Mouse (Mus musculus): ENCODE measurements around the gene Ctnna2.

The Ctnna2 gene

DNA sequence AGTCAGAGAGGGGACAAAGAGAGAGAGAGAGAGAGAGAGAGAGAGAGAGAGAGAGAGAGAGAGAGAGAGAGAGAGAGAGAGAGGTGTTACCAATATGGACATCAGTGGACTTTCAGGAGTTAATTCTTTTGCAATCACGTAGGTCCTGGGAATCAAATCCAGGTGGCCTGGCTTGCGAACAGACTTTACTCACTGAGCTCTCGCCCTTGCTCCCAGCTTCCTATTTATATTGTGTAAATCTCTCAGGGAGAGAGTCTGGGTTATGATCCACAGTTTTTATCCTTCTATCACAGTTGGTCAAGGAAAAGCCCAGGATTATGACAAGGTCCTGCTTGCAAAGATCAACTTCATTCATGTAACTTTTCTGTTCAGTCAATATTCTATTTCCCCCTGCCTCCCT, 714.3 kb downstream of the Ctnna2 start:
- in situ Hi-C loops (cut with MseI, MboI), result no loop called here

DNA sequence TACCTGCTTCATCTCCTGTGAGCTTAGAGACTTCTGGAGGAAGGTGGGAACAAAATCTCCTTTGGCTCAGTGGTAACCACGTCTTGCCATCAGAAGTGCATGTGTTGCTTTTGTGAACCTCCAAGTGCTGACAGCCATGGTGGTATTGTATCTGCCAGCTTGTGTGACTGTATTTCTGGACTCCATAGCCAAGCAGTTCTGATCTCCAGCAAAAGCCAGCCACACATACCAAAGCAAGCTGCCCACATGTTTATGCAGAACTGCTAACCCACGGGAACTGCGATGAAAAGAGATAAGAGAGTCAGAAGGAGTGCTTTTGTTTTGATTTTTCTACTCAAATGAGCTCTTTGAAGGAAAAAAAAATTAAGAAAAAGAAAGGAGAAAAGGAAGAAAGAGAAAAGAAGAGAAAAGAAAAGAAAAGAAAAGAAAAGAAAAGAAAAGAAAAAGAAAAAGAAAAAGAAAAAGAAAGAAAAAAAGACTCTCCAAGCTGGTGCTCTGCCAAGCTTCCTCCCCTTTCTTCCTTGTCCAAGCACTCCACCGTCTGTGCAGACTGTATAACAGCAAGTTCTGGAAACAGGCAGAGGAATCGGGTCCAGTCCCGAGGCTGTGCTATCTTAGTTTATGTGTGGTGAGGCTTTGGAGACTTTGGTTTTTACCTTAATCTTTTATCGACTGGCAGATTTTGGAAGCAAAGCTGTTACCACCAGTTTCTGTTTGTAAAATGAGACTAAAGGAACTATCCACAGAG, 722.0 kb downstream of the Ctnna2 start:
- in situ Hi-C loops (cut with MseI, MboI), result no loop called here

DNA sequence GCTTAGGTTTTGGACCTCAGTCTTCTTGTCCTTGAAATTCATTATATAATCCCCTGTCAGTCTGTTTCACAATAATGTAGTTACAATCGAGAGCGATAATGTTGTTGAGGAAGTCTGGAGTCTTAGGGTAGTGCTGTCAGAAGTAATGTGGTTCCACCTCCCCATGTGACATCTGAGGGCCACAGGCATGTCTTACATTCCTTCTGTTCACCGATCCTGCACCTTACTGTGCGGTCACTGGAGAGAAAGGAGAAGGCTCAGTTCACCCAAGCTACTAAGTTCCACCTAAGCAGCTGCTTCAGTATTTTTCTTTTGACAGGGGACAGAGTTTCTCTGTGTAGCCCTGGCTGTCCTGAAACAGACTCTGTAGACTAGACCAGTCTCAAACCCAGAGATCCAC, 723.2 kb downstream of the Ctnna2 start:
- in situ Hi-C loops (cut with MseI, MboI), result no loop called here

DNA sequence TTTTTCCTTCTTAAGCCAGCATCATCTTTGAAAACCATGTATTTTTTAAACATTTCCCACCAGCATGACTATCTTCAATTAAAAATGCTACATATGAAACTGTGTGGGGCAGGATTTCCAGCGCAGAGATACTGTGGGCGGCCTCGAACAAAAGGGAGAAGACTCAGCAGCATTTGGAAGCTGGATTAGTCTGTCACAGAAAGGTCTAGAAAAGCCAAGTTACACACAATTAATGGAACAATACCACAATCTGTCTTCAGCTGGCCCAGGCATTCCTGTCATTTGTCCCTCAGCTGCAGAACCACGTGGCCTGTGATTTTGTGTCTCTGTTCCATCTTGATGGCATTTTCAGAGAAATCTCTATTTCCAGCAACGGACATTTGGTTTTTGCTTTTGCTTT, 726.0 kb downstream of the Ctnna2 start:
- in situ Hi-C loops (cut with MseI, MboI), result no loop called here

DNA sequence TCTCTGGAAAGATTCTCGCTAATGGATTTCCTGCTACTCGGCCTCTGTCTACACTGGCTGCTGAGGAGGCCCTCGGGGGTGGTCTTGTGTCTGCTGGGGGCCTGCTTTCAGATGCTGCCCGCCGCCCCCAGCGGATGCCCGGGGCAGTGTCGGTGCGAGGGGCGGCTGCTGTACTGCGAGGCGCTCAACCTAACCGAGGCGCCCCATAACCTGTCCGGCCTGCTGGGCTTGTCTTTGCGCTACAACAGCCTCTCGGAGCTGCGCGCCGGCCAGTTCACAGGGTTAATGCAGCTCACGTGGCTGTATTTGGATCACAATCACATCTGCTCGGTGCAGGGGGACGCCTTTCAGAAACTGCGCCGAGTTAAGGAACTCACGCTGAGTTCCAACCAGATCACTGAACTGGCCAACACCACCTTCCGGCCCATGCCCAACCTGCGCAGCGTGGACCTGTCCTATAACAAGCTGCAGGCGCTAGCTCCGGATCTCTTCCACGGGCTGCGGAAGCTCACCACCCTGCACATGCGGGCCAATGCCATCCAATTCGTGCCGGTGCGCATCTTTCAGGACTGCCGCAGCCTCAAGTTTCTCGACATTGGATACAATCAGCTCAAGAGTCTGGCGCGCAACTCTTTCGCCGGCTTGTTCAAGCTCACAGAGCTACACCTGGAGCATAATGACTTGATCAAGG, 735.8 kb downstream of the Ctnna2 start:
- in situ Hi-C loops (cut with MseI, MboI), result no loop called here

DNA sequence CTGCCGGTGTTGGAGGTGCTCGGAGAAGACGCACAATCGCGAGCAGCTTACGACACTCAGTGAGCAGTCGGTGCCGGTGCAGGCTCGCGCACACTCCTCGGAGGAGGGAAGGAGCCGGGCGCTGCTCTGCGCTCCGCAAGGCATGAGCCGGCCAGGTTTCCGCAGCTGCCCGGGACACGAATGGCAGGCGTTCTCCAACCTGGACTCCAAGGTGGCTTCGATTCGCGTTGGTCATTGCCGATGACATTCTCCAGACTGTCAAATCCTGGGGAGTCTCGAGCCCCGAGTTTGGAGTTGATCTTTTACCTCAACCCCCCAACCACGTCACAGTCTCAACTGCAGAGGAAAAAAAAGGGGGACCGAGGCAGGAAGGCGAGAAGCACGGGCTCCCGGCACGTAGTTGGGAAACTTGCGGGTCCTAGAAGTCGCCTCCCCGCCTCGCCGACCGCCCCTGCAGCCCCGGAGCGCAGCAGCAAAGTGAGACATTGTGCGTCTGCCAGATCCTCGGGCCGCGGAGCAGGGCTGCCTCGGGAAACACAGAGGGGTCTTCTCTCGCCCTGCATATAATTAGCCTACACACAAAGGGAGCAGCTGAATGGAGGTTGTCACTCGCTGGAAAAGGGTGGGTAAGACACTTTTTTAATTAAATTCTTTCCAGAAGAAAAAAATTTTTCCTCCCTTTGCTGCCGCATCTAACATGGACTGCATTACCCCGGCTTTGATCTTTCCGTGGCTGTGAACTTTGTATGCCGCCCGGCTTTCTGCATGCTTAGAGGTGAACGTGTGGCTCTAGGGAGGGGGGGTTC, 736.7 kb downstream of the Ctnna2 start, which contains the start of gene Lrrtm1:
Gene Lrrtm1 (plus strand): TSS at position 89 of the 806 bp plus-strand sequence.
- in situ Hi-C loops (cut with MseI, MboI), result no loop called here

DNA sequence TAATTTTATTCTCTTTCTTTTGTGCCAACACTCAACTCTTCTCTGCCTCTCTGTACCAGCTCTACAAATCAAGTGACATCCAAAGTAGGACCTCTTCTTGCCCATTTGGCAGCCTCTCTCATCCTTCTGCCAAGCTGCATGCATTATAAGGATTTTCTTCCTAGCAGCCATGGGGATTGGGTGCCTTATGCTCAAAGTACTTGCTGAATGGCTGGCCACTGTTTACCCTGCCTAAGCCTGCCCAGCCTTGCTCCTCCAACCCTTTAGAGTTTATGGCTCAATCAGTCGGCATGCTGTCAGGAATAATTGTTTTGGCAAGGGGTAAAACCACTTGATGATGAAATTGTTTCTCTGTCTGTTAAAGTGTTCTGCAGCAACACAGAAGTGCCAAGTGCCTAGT, 739.1 kb downstream of the Ctnna2 start:
- in situ Hi-C loops (cut with MseI, MboI), result no loop called here

DNA sequence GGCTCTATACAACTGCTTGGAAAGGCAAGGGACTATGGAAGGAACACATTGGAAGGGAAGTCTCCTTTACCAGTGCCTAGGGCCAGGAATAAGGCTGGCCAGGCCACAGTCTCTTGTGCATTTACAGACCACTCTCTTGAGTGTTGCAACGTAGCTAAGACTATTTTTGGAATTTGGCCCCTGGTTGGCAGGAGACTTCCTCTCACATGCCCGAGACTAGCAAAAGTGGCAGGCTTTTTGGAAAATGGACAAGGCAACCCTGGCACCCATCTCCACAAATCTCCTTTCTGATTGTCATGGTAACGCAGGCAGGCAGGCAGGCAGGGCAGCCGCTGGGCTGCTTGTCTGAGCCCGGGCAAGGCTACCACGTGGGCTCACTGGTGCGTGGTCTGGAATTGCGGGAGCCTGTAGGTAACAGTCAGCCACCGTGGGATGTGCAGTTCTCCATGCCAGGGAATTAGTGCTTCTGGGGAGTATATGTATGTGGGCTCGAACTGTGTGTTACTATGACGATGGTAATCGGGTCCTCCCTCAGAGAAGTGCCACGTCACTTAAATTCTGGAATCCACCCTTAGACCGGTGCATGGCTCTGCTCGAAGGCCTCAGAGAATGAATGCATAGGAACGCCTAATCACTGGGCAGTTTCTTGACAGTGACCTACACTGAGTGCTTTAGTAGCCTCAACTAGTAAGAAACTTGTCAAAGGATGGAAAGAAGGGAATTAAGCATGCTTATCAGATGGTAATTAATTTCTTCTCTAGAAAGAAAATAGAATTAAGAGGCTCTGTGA, 756.5 kb downstream of the Ctnna2 start:
- in situ Hi-C loops (cut with MseI, MboI), result no loop called here

DNA sequence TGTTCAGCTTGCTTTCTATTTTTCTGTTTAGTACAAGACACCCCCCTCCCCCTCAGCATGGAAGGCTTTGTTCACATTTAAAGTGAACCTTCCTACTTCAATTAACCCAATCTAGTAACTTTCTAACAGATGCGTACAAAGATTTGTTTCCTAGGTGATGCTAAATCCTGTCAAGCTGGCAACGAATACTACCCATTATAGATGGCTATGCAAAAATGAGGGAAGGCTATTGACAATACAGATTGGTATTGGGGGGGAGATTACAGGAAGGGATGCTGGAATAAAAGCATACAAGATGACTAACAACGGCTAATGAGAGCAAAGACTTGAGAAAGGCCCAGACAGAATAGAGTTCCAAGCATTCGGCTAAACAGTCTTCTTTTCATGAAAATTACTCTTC, 758.7 kb downstream of the Ctnna2 start:
- in situ Hi-C loops (cut with MseI, MboI), result no loop called here

DNA sequence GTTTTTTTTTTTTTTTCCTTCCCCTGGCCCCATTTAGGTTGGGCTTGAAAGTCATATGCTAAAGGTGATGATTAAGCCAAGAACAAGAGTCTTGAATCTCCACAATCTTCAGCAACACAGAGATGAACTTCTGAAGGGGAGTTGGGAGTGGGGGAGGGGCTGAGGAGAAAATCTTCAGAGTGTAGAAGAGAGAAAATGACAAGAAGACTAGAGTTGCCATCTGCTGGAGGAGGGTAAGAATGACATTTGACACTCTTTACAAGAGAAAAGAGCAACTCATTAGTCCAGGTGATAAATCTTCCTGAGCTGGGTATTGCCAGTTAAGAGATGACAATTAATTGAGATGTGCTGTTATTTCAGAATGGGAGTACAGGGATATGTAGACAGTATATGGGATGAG, 760.6 kb downstream of the Ctnna2 start:
- in situ Hi-C loops (cut with MseI, MboI), result no loop called here

DNA sequence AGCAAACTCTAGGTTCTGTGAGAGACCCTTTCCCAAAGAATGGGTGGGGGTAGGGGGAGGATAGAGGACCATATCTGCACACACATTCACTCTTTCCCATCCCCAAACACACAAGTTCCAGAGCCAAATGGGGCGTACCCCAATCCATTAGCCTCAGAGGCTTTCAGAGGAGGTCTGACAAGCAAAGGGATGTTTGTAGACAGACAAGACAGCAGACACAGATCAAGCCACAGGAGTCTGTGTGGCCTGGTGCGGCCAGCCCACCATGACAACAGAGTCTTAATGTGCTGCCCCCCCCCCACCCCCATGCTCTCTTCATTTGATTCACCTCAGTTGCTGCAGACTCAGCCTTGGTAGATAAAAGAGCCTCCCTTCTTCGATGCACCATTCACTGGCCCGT, 764.2 kb downstream of the Ctnna2 start:
- in situ Hi-C loops (cut with MseI, MboI), result no loop called here

DNA sequence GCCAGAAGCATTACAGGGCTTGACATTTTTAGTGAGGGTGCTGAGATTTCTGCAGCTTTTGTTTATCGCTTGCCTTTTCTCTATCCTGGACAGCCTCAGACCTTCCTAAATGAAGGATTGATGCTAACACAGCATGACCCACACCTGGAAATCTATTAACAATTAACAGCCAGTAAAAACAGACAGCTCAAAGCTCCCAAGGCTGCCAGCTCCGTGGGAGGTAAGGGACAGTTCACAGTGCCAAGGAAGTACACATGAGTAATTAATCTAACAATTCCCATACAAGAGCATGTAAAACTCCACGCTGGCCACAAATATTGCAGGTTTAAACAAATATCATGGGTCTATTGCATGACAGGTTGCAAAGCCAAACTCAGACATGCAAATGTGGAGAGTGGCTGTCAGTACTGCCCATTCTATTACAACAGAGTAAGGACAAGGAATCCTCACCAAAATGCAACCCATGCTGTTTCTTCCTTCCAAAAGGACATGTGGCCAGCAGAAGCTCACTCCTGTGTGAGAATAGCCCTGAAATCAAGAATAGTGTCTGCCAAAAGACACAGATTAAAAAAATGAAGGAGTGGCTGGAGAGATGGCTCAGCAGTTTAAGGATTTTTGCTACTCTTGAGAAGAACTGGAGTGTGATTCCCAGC, 765.6 kb downstream of the Ctnna2 start:
- in situ Hi-C loops (cut with MseI, MboI), result no loop called here

DNA sequence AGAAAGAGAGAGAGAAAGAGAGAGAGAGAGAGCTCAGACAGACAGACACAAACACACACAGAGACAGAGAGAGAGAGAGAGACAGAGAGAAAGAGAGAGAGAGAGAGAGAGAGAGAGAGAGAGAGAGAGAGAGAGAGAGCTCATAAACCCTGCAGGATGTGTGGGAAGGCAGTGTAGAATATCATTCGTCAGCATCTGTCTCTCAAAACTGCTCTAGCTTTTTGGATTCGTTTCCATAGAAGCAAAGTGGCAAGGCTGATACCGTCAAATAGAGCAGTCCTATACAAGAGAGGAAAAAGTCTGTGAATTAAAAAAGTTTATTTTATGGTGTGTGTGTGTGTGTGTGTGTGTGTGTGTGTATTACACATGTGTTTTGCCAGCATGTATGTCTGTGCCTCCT, 769.6 kb downstream of the Ctnna2 start:
- in situ Hi-C loops (cut with MseI, MboI), result no loop called here

DNA sequence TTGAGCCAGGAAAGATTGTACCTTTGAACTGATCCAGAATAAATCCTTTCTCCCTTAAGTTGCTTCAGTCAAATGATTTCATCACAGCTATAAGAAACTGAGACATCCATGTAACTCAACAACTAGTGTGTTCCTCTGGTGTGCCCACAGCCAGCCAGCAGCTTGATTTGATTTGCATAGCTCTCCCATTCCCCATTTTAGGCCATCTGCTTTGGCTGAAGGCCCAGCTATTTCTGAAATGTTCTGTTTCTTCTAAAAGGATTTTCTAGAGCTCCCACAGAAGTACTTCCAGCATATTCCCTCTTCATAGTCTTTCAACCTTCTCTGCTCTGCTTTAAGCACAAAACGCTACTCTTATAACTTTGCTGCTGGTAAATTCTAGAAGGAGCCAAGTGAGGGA, 770.3 kb downstream of the Ctnna2 start:
- in situ Hi-C loops (cut with MseI, MboI), result no loop called here

DNA sequence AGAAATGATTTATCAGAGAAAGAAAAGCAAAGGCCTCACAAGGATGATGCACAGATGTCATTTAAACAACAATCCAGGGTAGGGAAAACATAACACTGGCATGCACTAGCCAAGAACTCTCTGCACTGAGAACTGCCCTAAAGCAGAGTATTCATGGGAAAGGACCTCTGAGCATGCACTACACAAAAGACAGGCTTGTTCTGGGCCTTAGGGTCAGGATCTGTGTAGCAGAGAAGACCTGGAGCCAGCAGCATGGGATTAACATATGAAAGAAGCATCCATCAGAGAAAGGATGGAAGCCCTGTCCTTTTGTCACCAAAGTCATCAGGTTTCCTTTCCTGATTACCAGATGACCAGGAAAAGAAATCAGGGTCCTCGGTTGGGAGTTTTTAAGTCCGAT, 780.1 kb downstream of the Ctnna2 start:
- in situ Hi-C loops (cut with MseI, MboI), result no loop called here

DNA sequence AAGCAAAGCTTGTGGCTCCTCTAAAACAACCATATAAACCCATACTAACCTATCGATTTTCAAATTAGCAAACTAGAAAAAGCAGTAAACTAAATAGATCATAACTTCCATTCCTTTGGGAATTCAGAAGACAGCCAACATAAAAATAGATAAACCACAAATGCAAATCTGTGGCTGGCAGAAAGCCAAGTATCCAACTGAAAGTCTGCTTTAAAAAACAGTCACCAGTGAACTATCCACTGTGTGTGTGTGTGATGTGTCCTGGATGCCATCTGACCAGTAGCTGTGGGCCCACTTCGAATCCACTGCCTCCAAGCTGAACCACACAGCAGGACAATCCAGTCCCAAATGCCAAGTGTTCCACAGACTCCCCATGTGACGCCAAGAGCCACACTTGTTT, 782.8 kb downstream of the Ctnna2 start:
- in situ Hi-C loops (cut with MseI, MboI), result no loop called here

DNA sequence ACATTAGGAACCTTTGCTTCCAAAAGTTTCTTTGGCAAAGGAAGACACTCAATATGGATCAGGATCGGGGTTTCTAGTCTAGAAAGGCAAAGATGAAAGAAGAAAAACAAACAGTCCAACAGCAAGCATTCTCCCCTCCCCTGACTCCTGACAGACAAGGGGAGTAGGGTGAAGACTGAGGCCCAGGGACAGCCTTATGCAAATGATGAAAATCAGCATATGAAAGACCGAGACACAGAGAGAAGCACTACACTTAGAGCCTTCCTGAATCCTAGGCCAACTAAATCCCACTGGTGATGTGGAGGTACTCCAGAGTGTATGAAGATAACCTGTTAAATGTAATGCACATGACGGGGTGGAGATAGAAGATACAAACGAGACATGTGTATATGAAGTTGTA, 787.9 kb downstream of the Ctnna2 start:
- in situ Hi-C loops (cut with MseI, MboI), result no loop called here

DNA sequence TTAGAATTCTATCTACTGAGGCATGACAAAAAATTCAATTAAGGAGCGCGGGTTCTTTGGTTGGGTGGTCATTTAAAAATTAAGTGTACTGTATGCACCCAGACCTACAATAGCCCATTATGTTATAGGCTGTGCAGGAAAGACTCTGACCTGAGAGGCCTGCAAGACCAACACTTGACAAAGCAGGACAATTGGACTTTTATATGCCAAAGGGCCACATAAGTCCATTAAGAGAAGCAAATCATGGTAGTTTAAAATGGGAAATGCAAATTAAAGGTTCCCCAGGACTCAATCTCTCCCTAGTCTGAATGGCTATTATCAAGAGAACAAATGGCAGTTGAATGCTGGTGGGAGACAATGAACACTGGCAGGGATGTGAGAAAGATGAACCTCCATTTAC, 790.9 kb downstream of the Ctnna2 start:
- in situ Hi-C loops (cut with MseI, MboI), result no loop called here

DNA sequence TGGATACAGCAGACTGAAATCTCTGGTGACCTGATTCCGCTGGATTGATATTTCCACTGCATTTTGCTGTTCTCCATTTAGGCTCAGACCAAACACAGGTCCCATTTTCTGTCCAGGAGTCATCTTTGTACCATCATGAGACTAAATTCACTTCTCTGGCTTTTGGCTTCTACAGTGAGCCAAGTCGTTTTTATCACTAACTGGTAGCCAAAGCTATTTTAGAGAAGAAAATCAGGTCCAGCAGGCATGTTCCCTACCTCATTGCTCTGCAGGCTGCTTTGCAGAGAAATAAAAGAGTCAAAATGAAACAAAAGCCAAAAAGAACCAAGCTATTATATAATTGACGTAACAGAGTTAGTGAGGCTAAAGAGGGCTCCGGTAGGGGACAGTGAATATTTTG, 793.7 kb downstream of the Ctnna2 start:
- in situ Hi-C loops (cut with MseI, MboI), result no loop called here

DNA sequence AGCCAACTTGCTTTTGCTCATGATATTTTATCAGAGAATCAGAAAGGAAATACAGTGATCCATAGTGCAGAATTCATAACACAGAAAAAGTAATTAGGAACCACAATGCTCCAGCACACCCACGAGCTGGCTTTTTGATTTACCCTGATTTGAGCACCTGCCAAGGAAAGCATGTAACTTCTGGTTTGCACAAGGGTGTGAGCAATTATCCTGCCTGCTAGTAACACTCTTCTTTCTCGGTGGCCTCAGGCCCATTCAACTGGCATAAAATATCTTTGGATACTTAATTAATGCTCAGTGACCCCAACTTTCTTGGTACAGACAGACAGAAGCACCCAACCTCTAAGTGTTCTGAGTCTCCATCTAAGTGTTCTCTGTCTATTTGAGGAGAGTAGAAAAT, 794.6 kb downstream of the Ctnna2 start:
- in situ Hi-C loops (cut with MseI, MboI), result no loop called here

DNA sequence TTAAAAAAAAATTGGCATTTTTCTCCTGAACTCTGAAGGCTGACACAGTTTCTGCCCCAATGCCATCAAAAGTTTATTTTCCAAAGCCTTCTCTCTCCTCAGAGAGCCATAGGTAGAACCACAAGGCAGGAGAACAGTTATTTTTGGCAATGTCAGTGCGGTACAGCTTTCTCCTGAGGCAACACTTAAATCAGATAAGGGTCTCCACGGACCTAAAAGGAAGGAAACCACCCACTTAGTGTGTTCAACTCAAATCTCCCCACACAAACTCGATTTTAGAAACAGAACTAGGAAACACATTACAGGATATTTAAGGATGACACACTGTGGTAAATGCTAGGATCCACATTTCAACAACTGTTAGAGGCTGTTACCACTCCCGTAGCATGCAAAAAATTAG, 803.7 kb downstream of the Ctnna2 start:
- in situ Hi-C loops (cut with MseI, MboI), result no loop called here

Data from mouse trophoblast stem cell (cell line).